Mouse (Mus musculus): ENCODE measurements around the gene Ralgps1.

DNA sequence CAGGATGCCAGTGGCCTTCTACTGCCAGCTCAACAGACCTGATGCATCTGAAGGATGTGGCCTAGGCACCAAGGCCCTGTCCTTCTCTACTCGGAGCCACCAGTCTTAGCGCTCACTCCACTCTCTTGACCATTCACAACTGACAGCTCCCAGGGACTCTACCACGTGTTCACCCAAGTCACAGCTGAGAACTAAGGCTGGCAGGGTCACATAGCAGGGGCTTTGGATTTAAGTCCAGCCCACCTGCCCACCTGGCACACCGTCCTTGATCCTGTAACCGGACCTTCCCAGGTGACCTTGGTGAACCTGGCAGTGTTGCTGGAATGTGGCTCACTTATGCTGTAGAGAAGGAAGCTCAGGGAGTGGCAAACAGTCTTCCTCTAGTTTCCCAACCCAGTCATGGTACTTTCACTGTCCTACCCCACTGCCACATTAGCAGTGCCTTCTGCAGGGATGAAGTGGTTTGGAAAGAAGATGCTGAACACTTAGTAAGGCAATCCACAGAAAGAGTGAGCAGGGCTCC is 156.0 kb downstream of the Ralgps1 start:
- no peak for TF ChIP-seq GATA1 (IDR thresholded peaks at IDR 0.05; ENCODE audit: borderline replicate concordance, low read length)
- TF ChIP-seq FLI1 (IDR thresholded peaks at IDR 0.05; ENCODE audit: low read length), result no peak
